ENCODE assay signal across 8 mouse cellular contexts in the genomic region with DNA sequence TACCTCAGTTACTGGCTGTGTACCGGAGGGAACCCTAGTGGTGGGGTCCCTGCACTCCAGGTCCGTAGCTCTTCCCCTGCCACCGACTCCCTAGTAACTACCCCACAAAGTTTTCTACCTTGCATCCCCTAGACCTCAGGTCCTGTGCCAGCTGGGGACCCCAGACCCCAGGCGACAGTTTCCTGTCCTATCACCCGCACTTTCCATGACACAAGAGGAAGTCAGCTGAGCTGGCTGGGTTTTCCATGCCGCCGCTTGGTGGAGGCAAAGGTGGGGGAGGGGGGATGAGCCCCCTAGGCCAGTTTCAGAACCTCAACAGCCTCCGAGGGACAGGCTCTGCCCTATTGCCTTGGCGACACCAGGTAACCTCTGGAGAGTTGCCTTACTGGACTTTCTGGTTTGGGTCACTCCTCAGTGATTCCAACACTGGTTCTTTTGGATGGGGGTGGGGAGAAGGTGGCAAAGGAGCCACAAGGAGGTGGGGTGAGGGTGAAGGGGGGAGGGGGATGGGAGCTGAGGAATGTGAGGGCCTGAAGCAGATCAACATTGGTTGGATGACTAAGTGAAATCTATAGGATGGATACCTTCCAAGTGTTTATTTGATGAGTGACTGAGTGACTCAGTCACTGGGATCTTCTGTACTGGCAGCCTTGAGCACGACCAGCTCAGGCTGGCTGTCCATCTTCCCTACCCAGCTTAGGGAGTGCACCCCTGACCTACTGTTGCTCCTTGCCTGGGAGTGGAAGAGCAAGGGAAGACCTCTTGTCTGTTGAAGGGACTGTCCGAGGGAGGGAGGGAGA. TPM values are rescaled to one million over a fixed set of nuclear protein-coding genes. Genes with fewer than 3 reads are reported as not detected.
DNase-seq lines count a peak whose midpoint lies in the region; ATAC-seq and TF ChIP-seq lines count a peak whose summit lies in the region.

No protein-coding gene starts in this region.

- DNase-seq in lung, adult 18-20 months = peak; percentile 13 to 59
- DNase-seq in lung, adult 2 months = no peak
- DNase-seq in kidney, postnatal 36 days = peak; percentile 39 to 47
- peak; percentile 86 for DNase-seq in thymus, postnatal 14 days
- DNase-seq in adipocyte (ENCODE audit: low spot score) = no peak

- 0 out of 2 replicates have a peak, but pooled peaks cover 3% of the 10 kb centered on the region for H3K4me1 ChIP-seq in lung, adult 2 months (ENCODE audit: control insufficient read depth, insufficient read depth, low read length)
- no peaks in the 10 kb centered on the region for H3K4me1 ChIP-seq in hindbrain, embryonic 16.5 days (ENCODE audit: control insufficient read depth, insufficient read depth, low read depth, low read length)

- 21% methylated on average over 11 of the region's 11 CpGs for WGBS in lung, adult 2 months
- 55% methylated on average over 11 of the region's 11 CpGs for WGBS in hindbrain, embryonic 16.5 days

- TF ChIP-seq POLR2A in lung, adult 2 months (IDR thresholded peaks at IDR 0.05; ENCODE audit: borderline replicate concordance, extremely low read depth, low read depth, low read length) = no peak

- H3K27me3 ChIP-seq in hindbrain, embryonic 16.5 days (replicated peaks; ENCODE audit: control insufficient read depth, insufficient read depth, low read length) = no peaks in the 10 kb centered on the region

- no peak overlapping the region for H3K9ac ChIP-seq in hindbrain, embryonic 16.5 days (ENCODE audit: low read depth, low read length)

- no peak overlapping the region for H3K27ac ChIP-seq in hindbrain, embryonic 16.5 days (ENCODE audit: low read depth, low read length)

- H3K4me3 ChIP-seq in lung, adult 2 months (replicated peaks; ENCODE audit: extremely low read depth, low read depth, low read length) = no peak overlapping the region
- H3K4me3 ChIP-seq in hindbrain, embryonic 16.5 days (ENCODE audit: low read length) = no peak overlapping the region

- no peak for TF ChIP-seq CTCF in lung, adult 2 months (IDR thresholded peaks at IDR 0.05; ENCODE audit: insufficient read depth, low read length)

- peak; percentile 71 for ATAC-seq in common myeloid progenitor, adult 5-6 weeks (replicated peaks; ENCODE audit: low read depth, poor library complexity, severe bottlenecking)
- ATAC-seq in monocyte, adult 5-6 weeks (replicated peaks; ENCODE audit: insufficient number of reproducible peaks, low FRiP score, low TSS enrichment, poor library complexity, severe bottlenecking) = no peak
- no peak for ATAC-seq in hindbrain, embryonic 16.5 days

- H3K4me2 ChIP-seq in hindbrain, embryonic 16.5 days (ENCODE audit: low read length) = no peak overlapping the region

- H3K9me3 ChIP-seq in hindbrain, embryonic 16.5 days (ENCODE audit: control insufficient read depth, low read length) = no peaks in the 10 kb centered on the region

- H3K36me3 ChIP-seq in hindbrain, embryonic 16.5 days (ENCODE audit: control insufficient read depth, insufficient read depth, low read length) = no peaks in the 10 kb centered on the region

RNA-seq across cellular contexts. Expression of gene Cd5, which starts 2.0 kb away (rescaled TPM):
- polyA plus RNA-seq in lung, adult 2 months (2012; rRNA removed) = 2.4 and 4.4 TPM in 2 replicates
- total RNA-seq in common myeloid progenitor, adult 5-6 weeks (2017) = 0.53 TPM in 1 of 2 replicates, not detected in the other
- total RNA-seq in monocyte, adult 5-6 weeks (2017) = 1.0 to 3.1 TPM in 2 of 3 replicates, not detected in the other
- polyA plus RNA-seq in hindbrain, embryonic 16.5 days (2015; fragmentation: Nextera tagmentation; extraction: Ambion mirVana) = 0.09 and 0.28 TPM in 2 replicates

RNA-seq across cellular contexts. Expression of gene Vps37c, which starts 52.3 kb away (rescaled TPM):
- polyA plus RNA-seq in lung, adult 2 months (2012; rRNA removed) = 33.0 and 39.3 TPM in 2 replicates
- 6.5 and 11.5 TPM in 2 replicates for total RNA-seq in common myeloid progenitor, adult 5-6 weeks (2017)
- total RNA-seq in monocyte, adult 5-6 weeks (2017) = 7.3 to 22.2 TPM (median 18.7 TPM) in 3 replicates
- 27.7 and 35.0 TPM in 2 replicates for polyA plus RNA-seq in hindbrain, embryonic 16.5 days (2015; fragmentation: Nextera tagmentation; extraction: Ambion mirVana)

Comparison
In these comparisons a context has a peak if more than half of its experiments do, and no peak if none do; other contexts are left out.
1. DNase-seq: peak in lung, adult 18-20 months (2 of 2), kidney, postnatal 36 days (2 of 2) and thymus, postnatal 14 days (single experiment); none in lung, adult 2 months (single experiment) and adipocyte (single experiment).